Mouse (Mus musculus) limb, embryonic 14.5 days (tissue): ENCODE results near the gene Clca1. TPM values are rescaled to one million over a fixed set of nuclear protein-coding genes. Genes with fewer than 3 reads are reported as not detected.

Source experiments
- ATAC-seq: fragments of 200-750 bp; cut with Nextera tagmentation; 2 replicates; pipeline ENCODE4 v1.8.0; 2017; ENCODE audit warnings: low read depth, moderate number of reproducible peaks, moderate TSS enrichment; ENCODE audit not compliant: low FRiP score
- DNase-seq: peaks from one replicate; pipeline ENCODE4 v3.0.0-alpha.2; 2015; ENCODE audit warnings: low spot score
- H3K27ac ChIP-seq: fragments of 300-500 bp; sonication (generic); replicated peaks from 2 replicates; pipeline ENCODE4 v1.5.1; 2014; ENCODE audit warnings: low read depth, mild to moderate bottlenecking, low read length, moderate library complexity, mixed read lengths
- H3K27me3 ChIP-seq: fragments of 300-500 bp; sonication (generic); 2 replicates; pipeline ENCODE4 v1.6.1; 2014; ENCODE audit warnings: low read length, mixed read lengths; ENCODE audit not compliant: control insufficient read depth, insufficient read depth
- H3K36me3 ChIP-seq: fragments of 300-500 bp; sonication (generic); 2 replicates; pipeline ENCODE4 v1.6.1; 2014; ENCODE audit warnings: mild to moderate bottlenecking, low read length, moderate library complexity, mixed read lengths; ENCODE audit not compliant: control insufficient read depth, insufficient read depth
- H3K4me1 ChIP-seq: fragments of 300-500 bp; sonication (generic); 2 replicates; pipeline ENCODE4 v1.6.1; 2014; ENCODE audit warnings: antibody characterized with exemption, low read length, mixed read lengths; ENCODE audit not compliant: control insufficient read depth, insufficient read depth
- H3K4me2 ChIP-seq: fragments of 300-500 bp; sonication (generic); replicated peaks from 2 replicates; pipeline ENCODE4 v1.6.1; 2014; ENCODE audit warnings: low read depth, mild to moderate bottlenecking, low read length, moderate library complexity; ENCODE audit not compliant: severe bottlenecking
- H3K4me3 ChIP-seq: fragments of 300-500 bp; sonication (generic); replicated peaks from 2 replicates; pipeline ENCODE4 v1.5.1; 2014; ENCODE audit warnings: low read length
- H3K9ac ChIP-seq: fragments of 300-500 bp; sonication (generic); 2 replicates; pipeline ENCODE4 v1.6.1; 2014; ENCODE audit warnings: mild to moderate bottlenecking, low read depth, low read length, moderate library complexity; ENCODE audit not compliant: severe bottlenecking
- H3K9me3 ChIP-seq: fragments of 300-500 bp; sonication (generic); 2 replicates; pipeline ENCODE4 v1.6.1; 2016; ENCODE audit warnings: low read length; ENCODE audit not compliant: control insufficient read depth
- POLR2A ChIP-seq: fragments of 200-500 bp; IDR thresholded peaks from 2 replicates; pipeline ENCODE4 v1.8.0; 2012; ENCODE audit warnings: inconsistent platforms, mild to moderate bottlenecking, moderate library complexity, borderline replicate concordance; ENCODE audit not compliant: insufficient read depth, insufficient read length; ENCODE audit errors: extremely low read depth
- WGBS: fragments of 180-500 bp; shearing (Covaris S2); extraction: QIAGEN DNeasy Blood & Tissue Kit; methylation state at CpG from one replicate; pipeline ENCODE4 v1.1.7; 2014; 5-methylcytosine and 5-hydroxymethylcytosine counted together
- polyA plus RNA-seq, 2 experiments: library from polyadenylated mRNA; depleted of rRNA in 1 of 2; stranded (reverse) in 1 of 2; unstranded in 1 of 2; fragments of >200 nt; fragmentation: Nextera tagmentation in 1 of 2; extraction: Ambion mirVana in 1 of 2; gene quantifications; 2 replicates each; pipeline versions ENCODE4 v1.2.1 to v1.2.3; 2012 to 2014

Clca1 gene
- polyA plus RNA-seq, 2 experiments = 0.18 TPM; not detected in 1

GRCm38 (mm10) chr3:145049820-145050219, 17.2 kb upstream of the Clca1 start:
- no peak overlapping the region for H3K27ac ChIP-seq

GRCm38 (mm10) chr3:145038813-145039212, 6.2 kb upstream of the Clca1 start:
- Histone ChIP-seq H3K4me2 (no peak overlapping the region), H3K27me3 (no peaks in the 10 kb centered on the region), H3K27ac (no peak overlapping the region), H3K36me3 (no peaks in the 10 kb centered on the region), H3K9me3 (no peaks in the 10 kb centered on the region), H3K4me3 (no peak overlapping the region), H3K9ac (no peak overlapping the region), H3K4me1 (no peaks in the 10 kb centered on the region)
- DNase-seq (no peak), ATAC-seq (no peak)
- TF ChIP-seq POLR2A = no peak
- 45% methylated on average over 3 of the region's 3 CpGs for WGBS

More at GRCm38 (mm10) chr3:145049820-145050219, 17.2 kb upstream of the Clca1 start:
- no peak overlapping the region for H3K4me2 ChIP-seq
- ATAC-seq (no peak), DNase-seq (no peak)
- no peaks in the 10 kb centered on the region for H3K36me3 ChIP-seq
- no peak overlapping the region for H3K9ac ChIP-seq
- H3K4me3 ChIP-seq = no peak overlapping the region
- no peaks in the 10 kb centered on the region for H3K4me1 ChIP-seq
- 63% methylated on average over 3 of the region's 3 CpGs for WGBS
- H3K27me3 ChIP-seq = no peaks in the 10 kb centered on the region
- H3K9me3 ChIP-seq = no peaks in the 10 kb centered on the region
- no peak for TF ChIP-seq POLR2A

DNA sequence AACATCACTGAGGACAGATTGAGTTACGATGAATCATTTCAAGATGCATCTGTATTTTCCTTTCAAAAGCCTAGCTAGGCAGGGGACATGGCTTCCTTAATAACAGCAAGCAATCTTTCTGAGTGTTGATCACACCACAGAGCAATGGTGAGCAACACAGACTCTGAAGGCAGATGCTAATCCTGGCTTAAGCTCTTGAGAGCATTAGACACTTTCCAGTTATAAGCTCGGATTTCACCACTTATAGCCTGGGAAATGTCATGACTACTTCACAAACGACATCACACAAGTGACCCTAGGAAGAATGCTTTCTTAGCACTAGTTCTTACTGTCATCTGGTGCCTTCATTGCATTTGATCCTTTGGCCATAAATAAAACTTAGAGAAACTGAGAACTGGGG, 4.5 kb downstream of the Clca1 start:
- no peak overlapping the region for H3K4me2 ChIP-seq
- TF ChIP-seq POLR2A = no peak
- H3K27ac ChIP-seq = no peak overlapping the region
- no peak for ATAC-seq
- H3K36me3 ChIP-seq = no peaks in the 10 kb centered on the region
- H3K4me1 ChIP-seq = no peaks in the 10 kb centered on the region
- H3K4me3 ChIP-seq = no peak overlapping the region
- no peaks in the 10 kb centered on the region for H3K9me3 ChIP-seq
- no peak for DNase-seq
- H3K9ac ChIP-seq = no peak overlapping the region
- no peaks in the 10 kb centered on the region for H3K27me3 ChIP-seq
- 56% methylated on average over 3 of the region's 3 CpGs for WGBS

GRCm38 (mm10) chr3:145026750-145027149, 5.8 kb downstream of the Clca1 start:
- H3K36me3 ChIP-seq = no peaks in the 10 kb centered on the region
- TF ChIP-seq POLR2A = no peak
- H3K4me1 ChIP-seq = no peaks in the 10 kb centered on the region
- H3K27ac ChIP-seq = no peak overlapping the region
- 20% methylated on average over 3 of the region's 3 CpGs for WGBS
- H3K9ac ChIP-seq = no peak overlapping the region
- DNase-seq (peak; percentile 27), ATAC-seq (no peak)
- H3K4me3 ChIP-seq = no peak overlapping the region
- no peaks in the 10 kb centered on the region for H3K27me3 ChIP-seq
- H3K4me2 ChIP-seq = no peak overlapping the region
- no peaks in the 10 kb centered on the region for H3K9me3 ChIP-seq

DNA sequence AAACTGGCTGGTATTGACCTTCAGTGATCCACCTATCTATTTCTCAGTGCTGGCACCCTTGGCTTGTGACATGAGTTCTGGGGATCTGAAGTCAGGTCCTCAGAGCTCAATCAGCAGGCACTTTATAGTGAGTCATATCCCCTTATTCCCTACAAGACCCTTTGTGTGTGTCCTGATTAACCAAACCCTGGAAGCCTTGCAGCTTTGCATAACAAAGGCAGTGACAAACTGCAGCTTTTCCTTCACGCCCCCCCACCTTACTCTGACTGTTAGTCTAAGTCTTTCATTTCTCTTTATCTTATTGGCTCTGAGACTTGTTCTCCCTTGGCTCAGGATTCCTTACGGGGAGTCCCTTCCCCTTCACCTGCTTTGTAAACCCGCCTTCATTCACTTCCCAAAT, 14.8 kb downstream of the Clca1 start:
- no peak overlapping the region for H3K27ac ChIP-seq
- 76% methylated on average over 3 of the region's 3 CpGs for WGBS
- no peaks in the 10 kb centered on the region for H3K9me3 ChIP-seq
- H3K27me3 ChIP-seq = no peaks in the 10 kb centered on the region
- no peak for DNase-seq
- ATAC-seq = no peak
- H3K4me2 ChIP-seq = no peak overlapping the region
- H3K36me3 ChIP-seq = no peaks in the 10 kb centered on the region
- no peaks in the 10 kb centered on the region for H3K4me1 ChIP-seq
- no peak overlapping the region for H3K9ac ChIP-seq
- TF ChIP-seq POLR2A = no peak
- no peak overlapping the region for H3K4me3 ChIP-seq

DNA sequence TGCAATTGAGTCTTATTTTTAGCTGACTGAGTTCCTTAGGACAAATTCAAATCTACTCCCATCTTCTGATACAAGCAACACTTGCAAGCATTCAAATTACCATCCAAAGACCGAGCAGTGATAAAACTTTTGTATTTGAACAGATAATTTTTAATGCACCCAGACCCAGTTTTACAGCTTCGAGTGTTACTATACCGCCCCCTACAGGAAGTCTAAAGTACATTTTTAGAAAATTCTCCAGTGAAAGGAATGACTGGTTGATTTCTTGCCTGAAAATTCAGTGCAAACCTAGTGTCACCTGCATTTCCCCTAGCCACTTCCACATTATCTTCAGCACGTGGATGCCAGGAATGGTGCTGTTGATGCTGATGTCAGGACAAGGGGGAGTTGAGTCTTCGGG, 28.2 kb downstream of the Clca1 start:
- Histone ChIP-seq H3K27me3 (no peaks in the 10 kb centered on the region), H3K4me3 (no peak overlapping the region), H3K36me3 (no peaks in the 10 kb centered on the region), H3K9me3 (no peaks in the 10 kb centered on the region), H3K27ac (no peak overlapping the region), H3K4me1 (no peaks in the 10 kb centered on the region), H3K4me2 (no peak overlapping the region), H3K9ac (no peak overlapping the region)
- no peak for TF ChIP-seq POLR2A
- peak; percentile 6 for DNase-seq
- WGBS = 34% methylated on average over 5 of the region's 5 CpGs
- ATAC-seq = no peak
